Mouse (Mus musculus) kidney, postnatal 0 days (tissue): Measurements from ENCODE around the gene Setd1a. TPM values are rescaled to one million over a fixed set of nuclear protein-coding genes. Genes with fewer than 3 reads are reported as not detected.
A peak's percentile ranks its signal among the peaks of the same experiment; 100 is the strongest.

Experiments used
- ATAC-seq: fragments of 200-750 bp; cut with Nextera tagmentation; replicated peaks from 2 replicates; pipeline ENCODE4 v1.8.0; 2017; ENCODE audit warnings: low read depth, moderate number of reproducible peaks, moderate TSS enrichment, moderate library complexity; ENCODE audit not compliant: low FRiP score
- DNase-seq: peaks from one replicate; pipeline ENCODE4 v3.0.0-alpha.2; 2016; ENCODE audit warnings: low spot score
- H3K27ac ChIP-seq: fragments of 300-500 bp; sonication (generic); 2 replicates; pipeline ENCODE4 v1.5.1; 2014; ENCODE audit warnings: mild to moderate bottlenecking
- H3K27me3 ChIP-seq: fragments of 300-500 bp; sonication (generic); 2 replicates; pipeline ENCODE4 v1.6.1; 2014; ENCODE audit warnings: low read length, mixed read lengths; ENCODE audit not compliant: insufficient read depth
- H3K36me3 ChIP-seq: fragments of 300-500 bp; sonication (generic); 2 replicates; pipeline ENCODE4 v1.6.1; 2014; ENCODE audit warnings: low read length, mixed read lengths; ENCODE audit not compliant: insufficient read depth
- H3K4me1 ChIP-seq: fragments of 300-500 bp; sonication (generic); replicated peaks from 2 replicates; pipeline ENCODE4 v1.6.1; 2014; ENCODE audit warnings: antibody characterized with exemption, low read length, mixed read lengths; ENCODE audit not compliant: insufficient read depth
- H3K4me2 ChIP-seq: fragments of 300-500 bp; sonication (generic); 2 replicates; pipeline ENCODE4 v1.6.1; 2014; ENCODE audit warnings: mild to moderate bottlenecking, low read length, moderate library complexity, mixed read lengths
- H3K4me3 ChIP-seq: fragments of 300-500 bp; sonication (generic); replicated peaks from 2 replicates; pipeline ENCODE4 v1.5.1; 2014; ENCODE audit warnings: low read depth, low read length
- H3K9ac ChIP-seq: fragments of 300-500 bp; sonication (generic); 2 replicates; pipeline ENCODE4 v1.6.1; 2014; ENCODE audit warnings: low read depth, low read length
- H3K9me3 ChIP-seq: fragments of 300-500 bp; sonication (generic); replicated peaks from 2 replicates; pipeline ENCODE4 v1.6.1; 2016; ENCODE audit warnings: low read length, inconsistent platforms, mixed read lengths
- CTCF ChIP-seq: IDR thresholded peaks from 2 replicates; pipeline ENCODE4 v1.5.1; 2016; ENCODE audit warnings: antibody characterized with exemption, low read depth, mild to moderate bottlenecking, moderate library complexity
- WGBS: fragments of 180-500 bp; shearing (Covaris S2); extraction: QIAGEN DNeasy Blood & Tissue Kit; methylation state at CpG from one replicate; pipeline ENCODE4 v1.1.7; 2014; 5-methylcytosine and 5-hydroxymethylcytosine counted together
- polyA plus RNA-seq: library from polyadenylated mRNA; unstranded; fragments of >200 nt; fragmentation: Nextera tagmentation; extraction: Ambion mirVana; gene quantifications from 2 replicates; pipeline ENCODE4 v1.2.1, GENCODE M21; 2015

Setd1a gene
- polyA plus RNA-seq, 1 experiment from 2014 or later: 17.9 TPM

GRCm38 (mm10) chr7:127763642-127764041 lies 12.8 kb upstream of the Setd1a start:
- Histone ChIP-seq H3K36me3 (peaks cover 23% of the 10 kb centered on the region), H3K4me3 (no peak overlapping the region), H3K9ac (no peak overlapping the region), H3K27ac (no peak overlapping the region), H3K9me3 (no peaks in the 10 kb centered on the region), H3K4me1 (no peaks in the 10 kb centered on the region), H3K27me3 (no peaks in the 10 kb centered on the region), H3K4me2 (no peak overlapping the region)
- 89% methylated on average over 4 of the region's 4 CpGs for WGBS
- TF ChIP-seq CTCF: no peak
- DNase-seq (no peak), ATAC-seq (no peak)

- DNase-seq: no peak
- Histone ChIP-seq H3K4me2 (no peak overlapping the region), H3K9ac (no peak overlapping the region), H3K27me3 (no peaks in the 10 kb centered on the region), H3K4me3 (no peak overlapping the region), H3K4me1 (peaks cover 4% of the 10 kb centered on the region; the same call in 1 of the 2 replicates), H3K36me3 (peaks cover 23% of the 10 kb centered on the region), H3K9me3 (no peaks in the 10 kb centered on the region), H3K27ac (no peak overlapping the region)
- no peak for TF ChIP-seq CTCF
- ATAC-seq: no peak
- 75% methylated on average over 2 of the region's 2 CpGs for WGBS
Observed at GRCm38 (mm10) chr7:127765756-127766155, 10.7 kb upstream of the Setd1a start.

DNA sequence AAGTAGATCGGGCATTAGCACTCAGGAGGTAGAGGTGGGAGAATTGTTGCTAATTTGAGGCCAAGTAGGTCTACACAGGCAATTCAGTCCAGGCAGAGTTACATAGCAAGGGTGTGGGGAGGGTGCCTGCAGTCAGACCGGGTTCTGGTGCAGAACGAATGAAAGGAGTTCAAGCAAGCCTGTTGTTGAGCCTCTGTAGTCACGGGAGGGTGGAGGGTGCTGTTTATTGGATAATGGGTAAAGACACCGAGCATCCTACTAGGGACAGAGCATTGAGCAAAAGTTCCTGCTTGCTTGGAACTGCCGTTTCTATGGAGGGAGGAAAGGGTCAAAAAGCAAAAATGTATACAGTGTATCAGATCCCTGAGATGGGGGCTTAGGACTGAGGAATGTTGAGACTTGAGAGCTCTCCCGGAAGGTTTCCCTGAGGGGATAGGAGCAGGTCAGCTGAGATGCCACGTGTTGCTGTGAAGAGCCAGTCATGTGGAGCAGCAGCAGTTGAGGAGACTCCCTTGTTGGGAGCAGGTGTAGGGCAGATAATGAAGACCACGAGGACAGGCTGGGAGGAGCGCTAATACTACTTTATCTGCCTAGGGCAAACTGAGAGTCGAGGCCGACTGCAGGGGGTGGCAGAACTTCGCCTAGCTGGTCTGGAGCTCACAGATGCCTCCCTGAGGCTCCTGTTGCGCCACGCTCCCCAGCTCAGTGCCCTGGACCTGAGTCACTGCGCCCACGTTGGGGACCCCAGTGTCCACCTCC lies 9.4 kb upstream of the Setd1a start:
- no peak for DNase-seq
- peaks cover 23% of the 10 kb centered on the region for H3K36me3 ChIP-seq
- H3K9me3 ChIP-seq: no peaks in the 10 kb centered on the region
- no peak overlapping the region for H3K27ac ChIP-seq
- no peak overlapping the region for H3K9ac ChIP-seq
- no peak overlapping the region for H3K4me3 ChIP-seq
- H3K4me1 ChIP-seq: peaks cover 6% of the 10 kb centered on the region; the same call in 1 of the 2 replicates
- no peak for TF ChIP-seq CTCF
- ATAC-seq: no peak
- 73% methylated on average over 17 of the region's 17 CpGs for WGBS
- no peaks in the 10 kb centered on the region for H3K27me3 ChIP-seq
- H3K4me2 ChIP-seq: no peak overlapping the region

GRCm38 (mm10) chr7:127767671-127768345 lies 8.7 kb upstream of the Setd1a start:
- 92% methylated on average over 19 of the region's 19 CpGs for WGBS
- no peak for TF ChIP-seq CTCF
- ATAC-seq: no peak
- DNase-seq: no peak
- no peaks in the 10 kb centered on the region for H3K27me3 ChIP-seq
- H3K4me3 ChIP-seq: no peak overlapping the region
- peaks cover 23% of the 10 kb centered on the region for H3K36me3 ChIP-seq
- H3K9ac ChIP-seq: no peak overlapping the region
- no peaks in the 10 kb centered on the region for H3K9me3 ChIP-seq
- H3K27ac ChIP-seq: no peak overlapping the region
- peaks cover 6% of the 10 kb centered on the region; the same call in 1 of the 2 replicates for H3K4me1 ChIP-seq
- no peak overlapping the region for H3K4me2 ChIP-seq

DNA sequence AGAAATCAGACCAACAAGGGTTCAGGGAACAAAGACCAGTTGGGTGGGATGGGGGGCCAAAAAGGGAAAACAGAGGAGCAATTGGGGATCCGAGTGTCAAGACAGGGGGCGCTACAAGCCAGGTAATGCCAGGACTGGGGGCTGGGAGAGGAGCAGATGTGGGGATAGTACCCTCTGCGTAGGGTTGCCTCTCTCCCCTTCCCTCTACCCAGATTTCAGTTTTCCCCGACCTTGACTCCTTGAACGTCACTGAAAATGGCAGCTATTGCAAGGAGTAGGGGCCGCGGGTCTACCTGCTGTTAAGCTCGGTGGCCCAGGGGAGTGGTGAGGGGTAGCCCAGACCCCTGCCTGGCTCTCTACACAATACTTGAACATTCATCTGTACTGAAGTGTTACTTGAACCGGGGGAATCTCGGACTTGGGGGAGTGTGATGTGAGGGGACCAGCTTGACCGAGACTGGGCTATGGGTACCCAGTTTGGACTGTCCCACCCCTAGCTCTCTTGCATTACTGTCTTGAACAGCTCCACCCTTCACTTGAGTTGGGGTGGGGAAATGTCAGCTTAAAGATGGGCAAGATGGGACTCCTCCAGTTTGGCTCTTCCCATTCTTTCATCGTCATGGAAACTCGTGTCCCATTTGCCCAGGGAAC lies 8.0 kb upstream of the Setd1a start:
- WGBS: 51% methylated on average over 13 of the region's 13 CpGs
- DNase-seq (no peak), ATAC-seq (no peak)
- no peaks in the 10 kb centered on the region for H3K27me3 ChIP-seq
- peaks cover 6% of the 10 kb centered on the region; the same call in 1 of the 2 replicates for H3K4me1 ChIP-seq
- 0 out of 2 replicates have a peak overlapping the region, but pooled peaks have one; percentile 96 for H3K27ac ChIP-seq
- TF ChIP-seq CTCF: peak; percentile 38; the same call in 1 of the 2 replicates
- no peak overlapping the region; the same call in 1 of the 2 replicates for H3K4me2 ChIP-seq
- no peaks in the 10 kb centered on the region for H3K9me3 ChIP-seq
- H3K9ac ChIP-seq: no peak overlapping the region
- H3K4me3 ChIP-seq: no peak overlapping the region
- peaks cover 19% of the 10 kb centered on the region for H3K36me3 ChIP-seq

DNA sequence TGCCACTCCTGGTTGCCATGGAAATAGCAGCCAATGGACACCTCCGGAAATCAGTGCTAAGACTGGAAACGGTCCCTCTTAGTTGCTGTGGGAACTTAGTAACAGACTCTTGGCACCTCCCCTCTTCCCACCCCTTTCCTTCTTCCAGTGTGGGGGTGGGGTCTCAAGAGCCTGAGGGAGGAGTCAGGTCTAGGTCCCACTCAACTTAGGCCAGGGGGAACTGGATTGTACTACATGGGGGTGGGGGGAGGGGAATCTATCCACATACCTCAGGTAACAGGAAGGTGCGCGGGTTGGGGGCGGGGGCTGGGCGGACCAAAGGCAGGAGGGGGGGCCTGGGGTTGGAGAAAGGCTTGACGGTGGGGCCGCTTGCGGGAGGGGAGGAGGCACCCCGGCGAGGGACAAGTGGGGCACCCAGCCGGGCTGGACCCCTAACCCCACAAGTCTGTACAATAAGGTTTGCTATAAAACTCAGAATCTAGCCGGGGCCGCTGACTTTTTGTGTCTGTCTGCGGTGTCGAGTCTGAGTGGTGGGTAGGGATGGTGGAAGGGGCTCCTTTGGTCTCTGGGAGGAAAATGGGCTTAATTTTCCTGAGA lies 7.4 kb upstream of the Setd1a start:
- WGBS: under 1% methylated on average over 16 of the region's 16 CpGs
- peak overlapping the region; percentile 96 for H3K27ac ChIP-seq
- H3K4me1 ChIP-seq: peaks cover 6% of the 10 kb centered on the region; the same call in 1 of the 2 replicates
- ATAC-seq: peak; percentile 92
- peak overlapping the region; percentile 75 for H3K9ac ChIP-seq
- no peak for TF ChIP-seq CTCF
- peaks cover 18% of the 10 kb centered on the region for H3K36me3 ChIP-seq
- peak overlapping the region; percentile 61 for H3K4me2 ChIP-seq
- H3K27me3 ChIP-seq: no peaks in the 10 kb centered on the region
- H3K4me3 ChIP-seq: peak overlapping the region; percentile 62
- DNase-seq: peak; percentile 100
- no peaks in the 10 kb centered on the region for H3K9me3 ChIP-seq
